Mouse (Mus musculus) limb, embryonic 12.5 days (tissue): ENCODE measurements around the gene Pcgf6. TPM values are rescaled to one million over a fixed set of nuclear protein-coding genes. Genes with fewer than 3 reads are reported as not detected.
A peak's percentile ranks its signal among the peaks of the same experiment; 100 is the strongest.

Experiments
- ATAC-seq: fragments of 200-750 bp; cut with Nextera tagmentation; 2 replicates; pipeline ENCODE4 v1.8.0; 2017; ENCODE audit warnings: low read depth, moderate TSS enrichment; ENCODE audit not compliant: insufficient number of reproducible peaks, insufficient read depth, low FRiP score, low TSS enrichment
- H3K27ac ChIP-seq: fragments of 300-500 bp; sonication (generic); 2 replicates; pipeline ENCODE4 v1.5.1; 2016; ENCODE audit warnings: mild to moderate bottlenecking, moderate library complexity
- H3K27me3 ChIP-seq: fragments of 300-500 bp; sonication (generic); 2 replicates; pipeline ENCODE4 v1.6.1; 2016; ENCODE audit warnings: mild to moderate bottlenecking, moderate library complexity
- H3K36me3 ChIP-seq: fragments of 300-500 bp; sonication (generic); 2 replicates; pipeline ENCODE4 v1.6.1; 2016; ENCODE audit warnings: mild to moderate bottlenecking, moderate library complexity
- H3K4me1 ChIP-seq: fragments of 300-500 bp; sonication (generic); replicated peaks from 2 replicates; pipeline ENCODE4 v1.6.1; 2016
- H3K4me2 ChIP-seq: fragments of 300-500 bp; sonication (generic); 2 replicates; pipeline ENCODE4 v1.6.1; 2016; ENCODE audit warnings: mild to moderate bottlenecking, moderate library complexity
- H3K4me3 ChIP-seq: fragments of 300-500 bp; sonication (generic); replicated peaks from 2 replicates; pipeline ENCODE4 v1.5.1; 2016; ENCODE audit warnings: mild to moderate bottlenecking
- H3K9ac ChIP-seq: fragments of 300-500 bp; sonication (generic); replicated peaks from 2 replicates; pipeline ENCODE4 v1.6.1; 2016; ENCODE audit warnings: mild to moderate bottlenecking, moderate library complexity
- H3K9me3 ChIP-seq: fragments of 300-500 bp; sonication (generic); 2 replicates; pipeline ENCODE4 v1.6.1; 2016; ENCODE audit warnings: mild to moderate bottlenecking, moderate library complexity
- WGBS: fragments of 180-500 bp; shearing (Covaris S2); methylation state at CpG from one replicate; pipeline ENCODE4 v1.1.7; 2016; 5-methylcytosine and 5-hydroxymethylcytosine counted together
- polyA plus RNA-seq: library from polyadenylated mRNA; unstranded; fragments of >200 nt; fragmentation: Nextera tagmentation; extraction: Ambion mirVana; gene quantifications from 2 replicates; pipeline ENCODE4 v1.2.1, GENCODE M21; 2016

Pcgf6 gene
- polyA plus RNA-seq, 1 experiment from 2014 or later, result 35.7 TPM

GRCm38 (mm10) chr19:47049840-47050239 is 866 bp downstream of the Pcgf6 start:
- Histone ChIP-seq H3K36me3 (peaks cover 34% of the 10 kb centered on the region), H3K4me1 (peaks cover 12% of the 10 kb centered on the region), H3K9me3 (no peaks in the 10 kb centered on the region), H3K27ac (peak overlapping the region; percentile 97; the same call in 1 of the 2 replicates), H3K9ac (peak overlapping the region; percentile 81), H3K4me2 (peak overlapping the region; percentile 82), H3K27me3 (no peaks in the 10 kb centered on the region), H3K4me3 (peak overlapping the region; percentile 80)
- 9% methylated on average over 7 of the region's 7 CpGs for WGBS
- ATAC-seq, result 0 out of 2 replicates have a peak, but pooled peaks have one; percentile 45

GRCm38 (mm10) chr19:47049061-47049460 is 1.6 kb downstream of the Pcgf6 start:
- H3K27ac ChIP-seq, result no peak overlapping the region
- ATAC-seq, result no peak
- WGBS, result 71% methylated on average over 4 of the region's 4 CpGs
- peak overlapping the region; percentile 80 for H3K4me3 ChIP-seq
- H3K4me2 ChIP-seq, result peak overlapping the region; percentile 82
- H3K36me3 ChIP-seq, result peaks cover 36% of the 10 kb centered on the region
- H3K9me3 ChIP-seq, result no peaks in the 10 kb centered on the region
- H3K9ac ChIP-seq, result no peak overlapping the region; the same call in 1 of the 2 replicates
- H3K27me3 ChIP-seq, result no peaks in the 10 kb centered on the region
- H3K4me1 ChIP-seq, result peaks cover 12% of the 10 kb centered on the region

- Histone ChIP-seq H3K4me1 (peaks cover 12% of the 10 kb centered on the region), H3K9me3 (no peaks in the 10 kb centered on the region), H3K36me3 (peaks cover 46% of the 10 kb centered on the region), H3K4me3 (no peak overlapping the region), H3K4me2 (no peak overlapping the region), H3K27ac (no peak overlapping the region), H3K27me3 (no peaks in the 10 kb centered on the region), H3K9ac (no peak overlapping the region)
- ATAC-seq, result no peak
- 85% methylated on average over 13 of the region's 13 CpGs for WGBS
Measured at GRCm38 (mm10) chr19:47047236-47047833, 3.4 kb downstream of the Pcgf6 start.

GRCm38 (mm10) chr19:47046343-47046742 is 4.4 kb downstream of the Pcgf6 start:
- Histone ChIP-seq H3K4me1 (peaks cover 12% of the 10 kb centered on the region), H3K9ac (no peak overlapping the region), H3K4me3 (no peak overlapping the region), H3K9me3 (no peaks in the 10 kb centered on the region), H3K36me3 (peaks cover 49% of the 10 kb centered on the region), H3K27ac (no peak overlapping the region), H3K27me3 (no peaks in the 10 kb centered on the region), H3K4me2 (no peak overlapping the region)
- 95% methylated on average over 1 of the region's 1 CpGs for WGBS
- no peak for ATAC-seq

GRCm38 (mm10) chr19:47043608-47044007 is 7.1 kb downstream of the Pcgf6 start:
- no peak overlapping the region for H3K9ac ChIP-seq
- no peak overlapping the region for H3K4me2 ChIP-seq
- no peaks in the 10 kb centered on the region for H3K9me3 ChIP-seq
- no peaks in the 10 kb centered on the region for H3K27me3 ChIP-seq
- no peaks in the 10 kb centered on the region for H3K4me1 ChIP-seq
- no peak for ATAC-seq
- no peak overlapping the region for H3K4me3 ChIP-seq
- peaks cover 75% of the 10 kb centered on the region for H3K36me3 ChIP-seq
- H3K27ac ChIP-seq, result no peak overlapping the region
- whole genome bisulfite sequencing, result 92% methylated on average over 3 of the region's 3 CpGs

GRCm38 (mm10) chr19:47040720-47041473 is 9.8 kb downstream of the Pcgf6 start:
- Histone ChIP-seq H3K27me3 (no peaks in the 10 kb centered on the region), H3K4me1 (no peaks in the 10 kb centered on the region), H3K4me2 (no peak overlapping the region), H3K9me3 (no peaks in the 10 kb centered on the region), H3K36me3 (peaks cover 71% of the 10 kb centered on the region), H3K27ac (no peak overlapping the region), H3K9ac (no peak overlapping the region), H3K4me3 (no peak overlapping the region)
- 95% methylated on average over 3 of the region's 3 CpGs for WGBS
- no peak for ATAC-seq

- no peak for ATAC-seq
- Histone ChIP-seq H3K9ac (no peak overlapping the region), H3K4me2 (no peak overlapping the region), H3K4me1 (no peaks in the 10 kb centered on the region), H3K27me3 (no peaks in the 10 kb centered on the region), H3K27ac (no peak overlapping the region), H3K4me3 (no peak overlapping the region), H3K9me3 (no peaks in the 10 kb centered on the region), H3K36me3 (peaks cover 84% of the 10 kb centered on the region)
- 83% methylated on average over 3 of the region's 3 CpGs for WGBS
Measured at GRCm38 (mm10) chr19:47036596-47036995, 14.1 kb downstream of the Pcgf6 start.

GRCm38 (mm10) chr19:47034916-47035315 is 15.8 kb downstream of the Pcgf6 start:
- Histone ChIP-seq H3K9ac (no peak overlapping the region), H3K36me3 (peaks cover 68% of the 10 kb centered on the region), H3K4me2 (no peak overlapping the region), H3K4me3 (no peak overlapping the region), H3K27me3 (no peaks in the 10 kb centered on the region), H3K4me1 (no peaks in the 10 kb centered on the region), H3K27ac (no peak overlapping the region), H3K9me3 (no peaks in the 10 kb centered on the region)
- WGBS, result 91% methylated on average over 4 of the region's 4 CpGs
- ATAC-seq, result no peak

GRCm38 (mm10) chr19:47031770-47032169 is 18.9 kb downstream of the Pcgf6 start:
- no peaks in the 10 kb centered on the region for H3K9me3 ChIP-seq
- no peak for ATAC-seq
- no peak overlapping the region for H3K4me3 ChIP-seq
- H3K9ac ChIP-seq, result no peak overlapping the region
- H3K4me2 ChIP-seq, result no peak overlapping the region
- H3K27me3 ChIP-seq, result no peaks in the 10 kb centered on the region
- no peak overlapping the region for H3K27ac ChIP-seq
- H3K4me1 ChIP-seq, result no peaks in the 10 kb centered on the region
- 91% methylated on average over 6 of the region's 6 CpGs for WGBS
- H3K36me3 ChIP-seq, result peaks cover 39% of the 10 kb centered on the region

GRCm38 (mm10) chr19:47029796-47030195 is 20.9 kb downstream of the Pcgf6 start:
- WGBS, result 84% methylated on average over 9 of the region's 9 CpGs
- H3K4me3 ChIP-seq, result no peak overlapping the region
- no peak for ATAC-seq
- H3K4me1 ChIP-seq, result no peaks in the 10 kb centered on the region
- no peak overlapping the region for H3K27ac ChIP-seq
- no peaks in the 10 kb centered on the region for H3K27me3 ChIP-seq
- H3K9ac ChIP-seq, result no peak overlapping the region
- peaks cover 24% of the 10 kb centered on the region for H3K36me3 ChIP-seq
- no peaks in the 10 kb centered on the region for H3K9me3 ChIP-seq
- no peak overlapping the region for H3K4me2 ChIP-seq

- WGBS, result 89% methylated on average over 4 of the region's 4 CpGs
- Histone ChIP-seq H3K9ac (no peak overlapping the region), H3K4me3 (no peak overlapping the region), H3K4me1 (no peaks in the 10 kb centered on the region), H3K4me2 (no peak overlapping the region), H3K27ac (no peak overlapping the region), H3K36me3 (no peaks in the 10 kb centered on the region), H3K27me3 (no peaks in the 10 kb centered on the region), H3K9me3 (no peaks in the 10 kb centered on the region)
- no peak for ATAC-seq
Measured at GRCm38 (mm10) chr19:47026513-47026912, 24.2 kb downstream of the Pcgf6 start.
